Mouse (Mus musculus) cortical plate, adult 2 months (tissue): ENCODE data around the gene Riok2.

ENCODE experiments used
- CTCF ChIP-seq: fragments of 200-500 bp; IDR thresholded peaks from 2 replicates; pipeline ENCODE4 v1.5.1; 2011; ENCODE audit warnings: mild to moderate bottlenecking, control low read depth, low read length; ENCODE audit not compliant: insufficient read depth; ENCODE audit errors: extremely low read depth
- POLR2A ChIP-seq: fragments of 200-500 bp; IDR thresholded peaks from 2 replicates; pipeline ENCODE4 v1.6.1; 2011; ENCODE audit warnings: mild to moderate bottlenecking, low read length, control low read depth; ENCODE audit not compliant: insufficient read depth; ENCODE audit errors: extremely low read depth

DNA sequence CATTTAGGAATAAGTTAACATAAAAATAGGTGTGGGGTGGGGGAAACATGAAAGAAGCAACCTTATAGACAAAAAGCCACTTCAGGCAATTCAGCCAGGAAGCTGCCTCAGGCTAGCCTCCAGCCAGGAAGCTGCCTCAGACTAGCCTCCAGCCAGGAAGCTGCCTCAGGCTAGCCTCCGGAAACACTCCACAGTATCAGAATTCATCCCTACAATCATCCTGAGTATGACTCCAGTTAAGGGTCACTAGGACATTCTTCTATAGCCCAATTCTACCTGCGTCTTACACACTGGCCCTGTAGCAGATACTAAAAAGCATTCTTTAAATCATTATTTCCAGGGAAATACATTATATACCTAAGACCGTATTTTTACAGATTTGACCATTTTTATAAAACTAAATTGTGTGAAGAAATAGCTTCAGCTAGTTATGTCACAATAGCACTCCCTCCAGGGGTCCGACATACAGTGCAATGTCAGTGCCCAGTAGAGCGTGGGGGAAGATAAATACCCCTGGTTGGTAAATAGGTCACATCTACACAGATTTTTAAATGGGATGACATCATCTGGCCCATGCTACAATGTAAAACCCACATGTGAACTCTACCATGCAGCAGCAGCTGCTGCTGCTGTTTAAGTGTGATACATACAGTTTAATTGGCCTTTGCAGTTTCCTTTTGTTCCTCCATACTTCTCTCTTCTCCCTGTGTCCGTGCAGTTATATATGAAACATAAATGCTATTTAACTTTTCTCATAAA is 34.8 kb downstream of the Riok2 start:
- TF ChIP-seq CTCF = no peak
- no peak for TF ChIP-seq POLR2A
